Mouse (Mus musculus) bone marrow macrophage, adult 2 months (primary cell): ENCODE data around the gene Top2a.

Experiments used
- CTCF ChIP-seq: IDR thresholded peaks from 2 replicates; pipeline ENCODE4 v1.5.1; 2012; ENCODE audit warnings: low read depth, mild to moderate bottlenecking, low read length, moderate library complexity
- POLR2A ChIP-seq: IDR thresholded peaks from 2 replicates; pipeline ENCODE4 v1.6.1; 2012; ENCODE audit warnings: mild to moderate bottlenecking, low read depth, low read length, borderline replicate concordance

DNA sequence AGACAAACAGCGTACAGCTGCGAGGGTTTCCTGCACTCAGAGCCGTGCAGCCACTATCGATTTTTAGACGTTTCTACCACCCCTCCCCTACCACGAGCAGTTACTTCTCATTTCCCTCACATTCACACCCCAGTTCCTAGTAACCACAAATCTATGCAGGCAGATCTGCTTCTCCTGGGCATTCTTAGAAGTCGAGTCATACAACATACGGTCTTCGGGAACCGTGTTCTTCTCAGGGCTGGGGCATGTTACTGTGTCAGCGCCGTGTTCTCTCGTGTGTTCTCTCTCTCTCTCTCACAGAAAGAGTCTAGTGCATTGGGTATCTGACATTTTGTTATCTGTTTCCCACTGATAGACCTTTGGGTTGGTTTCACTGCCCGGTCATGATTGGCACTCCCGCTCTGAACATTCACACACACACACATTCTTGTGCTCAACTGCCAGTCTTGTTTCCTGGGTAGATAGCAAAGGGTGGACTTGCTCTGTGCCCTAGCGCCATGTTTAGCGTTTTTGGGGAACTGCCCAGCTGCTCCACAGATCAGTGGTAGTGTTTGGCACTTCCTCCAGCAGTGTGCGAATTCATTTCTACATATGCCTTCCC lies 75.9 kb downstream of the Top2a start:
- no peak for TF ChIP-seq CTCF
- TF ChIP-seq POLR2A: no peak
